Mouse (Mus musculus) urinary bladder, postnatal 25 days (tissue): Measurements from ENCODE around the gene Fam196b.

Source experiments
- DNase-seq: peaks from one replicate; pipeline ENCODE4 v3.0.0; 2022; ENCODE audit warnings: low spot score

The Fam196b gene

GRCm38 (mm10) chr11:34406309-34406708, 91.7 kb downstream of the Fam196b start:
- DNase-seq, result no peak

- DNase-seq, result no peak
Observed at GRCm38 (mm10) chr11:34406850-34407249, 92.2 kb downstream of the Fam196b start.

DNA sequence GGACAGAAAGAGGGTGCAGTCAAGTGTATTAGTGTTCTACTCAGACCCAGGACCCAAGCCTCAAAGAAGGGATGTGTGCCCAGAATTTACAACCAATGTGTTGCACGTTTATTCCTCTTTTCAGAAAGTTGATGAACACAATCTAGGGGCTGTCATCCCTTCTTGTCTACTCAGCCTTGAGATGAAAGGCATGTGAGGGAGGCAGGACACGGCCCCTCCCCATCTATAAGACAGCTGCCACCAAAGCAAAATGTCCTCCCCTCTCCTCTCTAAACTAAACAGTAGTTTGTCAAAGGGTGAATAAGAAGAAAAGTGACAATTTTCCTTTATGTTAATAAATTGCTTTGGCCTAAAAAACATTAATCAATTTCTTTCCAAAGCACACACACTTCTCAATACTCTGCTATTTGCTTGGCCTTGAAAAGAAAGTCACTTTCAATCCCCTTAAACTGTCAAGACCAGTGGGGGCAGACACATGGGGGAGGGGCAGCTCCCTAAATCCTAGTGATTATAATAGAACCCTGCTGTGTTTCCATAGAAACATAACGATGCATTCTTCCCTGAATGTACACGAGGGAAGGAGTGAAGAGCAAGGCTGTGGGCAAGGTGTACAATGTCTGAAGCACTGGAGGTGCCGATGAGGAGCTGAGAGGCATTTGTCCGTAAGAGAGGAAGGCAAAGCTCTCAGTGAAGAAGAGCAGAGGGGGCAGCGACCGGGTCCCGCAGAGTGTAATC, 101.4 kb downstream of the Fam196b start:
- DNase-seq, result no peak

DNA sequence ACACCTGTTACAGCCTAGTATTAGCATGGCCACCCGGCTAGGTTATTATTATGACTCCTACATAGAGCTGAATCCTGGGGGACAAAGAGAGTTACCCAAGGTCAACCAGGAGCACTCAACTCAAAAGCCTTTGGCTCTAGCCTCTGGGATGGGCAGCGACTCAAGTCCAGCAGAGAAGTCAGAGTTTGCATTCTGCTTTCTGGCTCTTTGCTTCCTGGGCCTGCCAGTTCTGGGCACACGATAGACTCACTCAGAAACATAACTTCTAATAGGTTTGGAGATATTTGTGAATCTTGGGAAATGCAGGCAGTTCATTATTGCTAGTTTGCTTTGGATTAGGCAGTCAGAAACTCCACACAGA, 102.0 kb downstream of the Fam196b start:
- no peak for DNase-seq

GRCm38 (mm10) chr11:34421061-34421460, 106.4 kb downstream of the Fam196b start:
- no peak for DNase-seq

GRCm38 (mm10) chr11:34424546-34424945, 109.9 kb downstream of the Fam196b start:
- no peak for DNase-seq

DNA sequence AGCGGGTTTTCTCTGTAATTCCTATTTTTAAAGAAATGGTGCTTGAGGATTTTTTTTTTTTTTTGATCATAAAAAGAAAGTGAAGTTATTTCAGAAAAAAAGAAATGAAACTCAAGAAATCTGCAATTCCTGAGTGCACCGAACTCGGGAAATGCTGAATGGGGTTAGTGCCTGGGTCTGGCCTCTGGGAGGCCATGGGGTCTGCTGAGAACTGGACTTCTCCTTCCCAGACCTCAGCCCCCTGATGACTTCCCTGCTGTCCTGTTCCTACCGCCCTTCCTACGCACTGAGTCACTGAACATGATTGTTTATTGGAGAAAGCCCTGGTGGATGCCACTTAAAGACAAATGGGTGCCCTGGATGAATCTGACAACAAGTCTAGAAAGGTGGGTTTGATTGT, 112.6 kb downstream of the Fam196b start:
- no peak for DNase-seq

GRCm38 (mm10) chr11:34430940-34431339, 116.3 kb downstream of the Fam196b start:
- no peak for DNase-seq

DNA sequence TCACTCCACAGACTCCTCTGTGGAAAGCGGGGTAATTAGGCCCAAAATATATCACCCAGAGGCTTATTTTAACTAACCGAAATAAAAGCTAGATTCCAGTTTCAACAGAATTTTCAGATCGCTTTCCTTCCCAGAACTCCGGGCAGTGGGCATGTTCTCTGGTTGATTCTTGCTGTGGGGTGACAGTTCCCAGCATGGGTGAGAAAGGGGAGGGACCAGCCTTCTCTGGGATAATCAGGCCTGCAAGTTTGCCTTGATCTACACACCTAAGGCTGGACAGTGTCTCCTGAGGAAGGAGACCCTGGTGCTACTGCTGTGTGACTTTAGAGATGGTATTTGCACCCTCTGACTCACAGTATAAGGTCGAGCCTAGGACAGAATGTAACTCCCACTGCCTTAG, 116.7 kb downstream of the Fam196b start:
- DNase-seq, result no peak

GRCm38 (mm10) chr11:34431978-34432377, 117.4 kb downstream of the Fam196b start:
- DNase-seq, result no peak

DNA sequence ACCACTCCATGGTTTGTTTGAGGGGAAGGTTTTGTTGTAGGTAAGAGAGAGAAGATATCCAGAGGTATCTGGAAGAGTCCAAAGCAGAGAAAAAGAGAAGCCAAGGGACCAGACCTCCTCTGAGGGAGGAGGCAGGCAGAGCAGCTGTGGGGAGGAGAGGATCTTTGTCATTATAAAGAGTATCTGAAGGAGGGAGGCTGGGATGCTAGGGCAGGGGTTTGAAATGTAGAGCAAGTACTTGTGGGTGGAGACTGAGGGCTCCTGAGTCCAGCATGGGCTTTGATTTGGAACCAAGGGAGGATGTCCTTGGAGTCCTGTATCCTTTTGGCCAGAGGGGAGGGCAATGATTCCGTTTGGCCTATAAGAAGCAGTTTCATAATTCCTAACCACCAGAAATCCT, 122.8 kb downstream of the Fam196b start:
- DNase-seq, result no peak

- DNase-seq, result no peak
Observed at GRCm38 (mm10) chr11:34438429-34438828, 123.8 kb downstream of the Fam196b start.

GRCm38 (mm10) chr11:34447891-34448290, 133.3 kb downstream of the Fam196b start:
- DNase-seq, result peak; percentile 15

DNA sequence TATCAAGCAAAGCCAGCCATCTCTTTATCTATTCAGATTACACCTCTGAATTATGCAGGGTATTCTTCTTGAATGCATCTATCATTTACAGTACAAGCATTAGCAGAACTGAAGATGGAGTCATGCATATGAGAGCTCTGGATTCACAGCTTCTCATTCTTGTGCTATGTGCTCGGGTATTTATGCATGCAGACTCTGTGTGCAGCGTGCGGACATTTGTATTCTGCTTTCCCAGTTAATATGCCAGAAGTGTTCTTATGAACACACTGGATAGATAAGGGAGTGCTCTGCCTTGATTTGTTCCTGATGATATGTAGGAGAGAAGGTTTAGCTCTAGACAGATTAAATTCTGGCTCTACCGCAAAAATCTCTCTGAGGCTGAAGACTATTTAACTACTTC, 135.3 kb downstream of the Fam196b start:
- no peak for DNase-seq

- DNase-seq, result no peak
Observed at GRCm38 (mm10) chr11:34467056-34467455, 152.4 kb downstream of the Fam196b start.

DNA sequence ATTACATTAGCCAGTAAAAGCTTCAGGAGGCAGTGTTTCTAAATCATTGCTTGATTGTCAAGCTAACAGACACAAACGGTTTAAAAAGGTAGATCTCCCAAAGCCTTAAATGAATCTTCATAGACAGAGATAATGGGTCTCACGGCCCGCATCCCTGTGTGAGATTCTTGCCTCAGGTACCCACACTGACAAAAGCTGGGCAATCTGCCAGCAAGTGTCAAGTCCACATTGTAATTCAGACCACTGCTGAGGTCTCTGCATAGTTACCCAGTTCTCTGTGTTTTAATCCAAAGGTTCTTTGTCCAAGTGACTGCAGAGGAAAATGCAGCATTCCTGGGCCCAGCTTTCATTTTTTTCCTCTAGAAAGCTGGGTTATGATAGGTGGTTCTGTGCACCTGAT, 153.9 kb downstream of the Fam196b start:
- DNase-seq, result no peak

- DNase-seq, result no peak
Observed at GRCm38 (mm10) chr11:34469792-34470191, 155.2 kb downstream of the Fam196b start.
